Comparison of ENCODE assay signal across 10 mouse cellular contexts in the genomic region with DNA sequence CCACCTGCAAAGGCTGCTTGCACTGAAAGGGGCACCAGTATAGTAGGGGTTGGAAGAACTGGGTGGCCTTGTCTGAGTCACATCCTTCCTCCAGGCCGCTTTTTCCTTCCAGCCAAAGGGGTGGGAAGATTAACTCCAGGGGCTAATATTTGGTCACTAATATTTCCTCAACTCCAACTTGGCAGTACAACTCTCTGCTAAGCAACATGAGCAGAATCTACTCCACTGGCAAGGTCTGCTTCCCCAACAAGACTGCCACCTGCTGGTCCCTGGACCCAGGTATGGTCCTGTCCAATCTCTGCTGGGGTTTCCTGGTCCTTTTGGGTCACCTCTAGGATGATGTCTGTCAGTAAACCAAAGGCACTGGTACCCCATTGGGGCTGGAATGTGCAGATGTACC. TPM values are rescaled to one million over a fixed set of nuclear protein-coding genes. Genes with fewer than 3 reads are reported as not detected.
DNase-seq lines count a peak whose midpoint lies in the region; ATAC-seq and TF ChIP-seq lines count a peak whose summit lies in the region.
"Had no signal": no experiment of that assay in that cellular context is flagged by ENCODE, and none has a peak within 500 bp of the region (broad histone marks: within the 10 kb centered on the region; RNA-seq: fewer than 3 reads in every experiment).

No protein-coding gene starts in this region.

- no peak overlapping the region for H3K4me2 ChIP-seq in hindbrain, embryonic 14.5 days (replicated peaks)
- no peak overlapping the region for H3K4me2 ChIP-seq in hindbrain, embryonic 11.5 days (replicated peaks; ENCODE audit: low read depth, low read length)
- H3K4me2 ChIP-seq in stomach, postnatal 0 days (replicated peaks; ENCODE audit: low read depth) = no peak overlapping the region
- no peak overlapping the region for H3K4me2 ChIP-seq in hindbrain, embryonic 12.5 days (replicated peaks)

- no peak overlapping the region for H3K4me3 ChIP-seq in hindbrain, embryonic 14.5 days (replicated peaks; ENCODE audit: low read length)
- no peak overlapping the region for H3K4me3 ChIP-seq in hindbrain, embryonic 11.5 days (ENCODE audit: low read depth, low read length)
- H3K4me3 ChIP-seq in kidney, adult 2 months (ENCODE audit: insufficient read depth, low read depth, low read length) = no peak overlapping the region
- H3K4me3 ChIP-seq in stomach, postnatal 0 days (ENCODE audit: low read depth, low read length) = no peak overlapping the region
- no peak overlapping the region for H3K4me3 ChIP-seq in hindbrain, embryonic 12.5 days

- H3K9ac ChIP-seq in hindbrain, embryonic 14.5 days = no peak overlapping the region
- H3K9ac ChIP-seq in hindbrain, embryonic 11.5 days (ENCODE audit: low read depth, low read length) = no peak overlapping the region
- no peak overlapping the region for H3K9ac ChIP-seq in stomach, postnatal 0 days (ENCODE audit: low read length)
- H3K9ac ChIP-seq in hindbrain, embryonic 12.5 days = no peak overlapping the region

- H3K9me3 ChIP-seq in hindbrain, embryonic 14.5 days (ENCODE audit: control insufficient read depth, low read length) = no peaks in the 10 kb centered on the region
- H3K9me3 ChIP-seq in hindbrain, embryonic 11.5 days (ENCODE audit: control insufficient read depth, low read length) = no peaks in the 10 kb centered on the region
- H3K9me3 ChIP-seq in stomach, postnatal 0 days (ENCODE audit: control insufficient read depth, low read length) = no peaks in the 10 kb centered on the region
- no peaks in the 10 kb centered on the region for H3K9me3 ChIP-seq in hindbrain, embryonic 12.5 days (replicated peaks)

- no peak for TF ChIP-seq POLR2A in kidney, adult 2 months (IDR thresholded peaks at IDR 0.05; ENCODE audit: low read depth, low read length)

- H3K27me3 ChIP-seq in hindbrain, embryonic 14.5 days (ENCODE audit: control insufficient read depth, insufficient read depth, low read length) = peaks cover 5% of the 10 kb centered on the region; the same call in 1 of the 2 replicates
- H3K27me3 ChIP-seq in hindbrain, embryonic 11.5 days (ENCODE audit: control insufficient read depth, insufficient read depth, low read length) = peaks cover 25% of the 10 kb centered on the region
- H3K27me3 ChIP-seq in kidney, adult 2 months (replicated peaks; ENCODE audit: control insufficient read depth, insufficient read depth, low read length) = no peaks in the 10 kb centered on the region
- peaks cover 5% of the 10 kb centered on the region; the same call in 1 of the 2 replicates for H3K27me3 ChIP-seq in stomach, postnatal 0 days (ENCODE audit: control insufficient read depth, insufficient read depth, low read length)
- peaks cover 50% of the 10 kb centered on the region for H3K27me3 ChIP-seq in hindbrain, embryonic 12.5 days

- 0 out of 2 replicates have a peak, but pooled peaks cover 6% of the 10 kb centered on the region for H3K4me1 ChIP-seq in hindbrain, embryonic 14.5 days (replicated peaks; ENCODE audit: control insufficient read depth, insufficient read depth, low read length)
- peaks cover 6% of the 10 kb centered on the region for H3K4me1 ChIP-seq in hindbrain, embryonic 11.5 days (replicated peaks; ENCODE audit: control insufficient read depth, insufficient read depth, low read length)
- H3K4me1 ChIP-seq in kidney, adult 2 months (ENCODE audit: control insufficient read depth, insufficient read depth, low read length) = peaks cover 4% of the 10 kb centered on the region; the same call in 1 of the 2 replicates
- H3K4me1 ChIP-seq in stomach, postnatal 0 days (replicated peaks; ENCODE audit: control insufficient read depth, insufficient read depth) = no peaks in the 10 kb centered on the region
- H3K4me1 ChIP-seq in hindbrain, embryonic 12.5 days = peaks cover 15% of the 10 kb centered on the region

- DNase-seq in hindbrain, embryonic 14.5 days (ENCODE audit: low spot score) = peak; percentile 32
- no peak for DNase-seq in hindbrain, embryonic 11.5 days (ENCODE audit: low spot score)
- peak; percentile 22 for DNase-seq in A20 (ENCODE audit: low read depth, low spot score)
- DNase-seq in adrenal gland, postnatal 14 days = peak; percentile 77
- peak; percentile 72 for DNase-seq in kidney, adult 2 months
- peak; percentile 76 for DNase-seq in stomach, postnatal 0 days (ENCODE audit: low spot score)
- no peak for DNase-seq in cerebellum, adult 8-10 months

- peak; percentile 75 for TF ChIP-seq CTCF in kidney, adult 2 months (conservative IDR thresholded peaks at IDR 0.05; ENCODE audit: insufficient read depth, insufficient read length, low read depth, low read length)
- TF ChIP-seq CTCF in stomach, postnatal 0 days (IDR thresholded peaks at IDR 0.05; ENCODE audit: low read depth) = peak; percentile 82

- WGBS in hindbrain, embryonic 14.5 days = 75% methylated on average over 1 of the region's 1 CpGs
- 79% methylated on average over 1 of the region's 1 CpGs for WGBS in hindbrain, embryonic 11.5 days
- 37% methylated on average over 1 of the region's 1 CpGs for WGBS in kidney, adult 2 months
- WGBS in stomach, postnatal 0 days = 52% methylated on average over 1 of the region's 1 CpGs
- WGBS in hindbrain, embryonic 12.5 days = 56% methylated on average over 1 of the region's 1 CpGs

- no peak overlapping the region for H3K27ac ChIP-seq in hindbrain, embryonic 14.5 days
- no peak overlapping the region for H3K27ac ChIP-seq in hindbrain, embryonic 11.5 days (ENCODE audit: low read depth, low read length)
- no peak overlapping the region for H3K27ac ChIP-seq in kidney, adult 2 months (ENCODE audit: insufficient read depth, low read depth, low read length)
- H3K27ac ChIP-seq in stomach, postnatal 0 days (replicated peaks) = no peak overlapping the region
- no peak overlapping the region for H3K27ac ChIP-seq in hindbrain, embryonic 12.5 days

- no peak for ATAC-seq in hindbrain, embryonic 14.5 days (ENCODE audit: low FRiP score)
- no peak for ATAC-seq in hindbrain, embryonic 11.5 days (ENCODE audit: low FRiP score)
- peak; percentile 66 for ATAC-seq in stomach, postnatal 0 days (ENCODE audit: low FRiP score, low TSS enrichment)
- ATAC-seq in hindbrain, embryonic 12.5 days (ENCODE audit: low FRiP score) = no peak

- TF ChIP-seq EP300 in stomach, postnatal 0 days (optimal IDR thresholded peaks at IDR 0.05) = no peak

- H3K36me3 ChIP-seq in hindbrain, embryonic 14.5 days (replicated peaks; ENCODE audit: control insufficient read depth, insufficient read depth) = no peaks in the 10 kb centered on the region
- no peaks in the 10 kb centered on the region for H3K36me3 ChIP-seq in hindbrain, embryonic 11.5 days (ENCODE audit: control insufficient read depth, insufficient read depth, low read length)
- no peaks in the 10 kb centered on the region for H3K36me3 ChIP-seq in kidney, adult 2 months (ENCODE audit: control insufficient read depth, insufficient read depth, low read length)
- H3K36me3 ChIP-seq in stomach, postnatal 0 days (ENCODE audit: control insufficient read depth, insufficient read depth, low read length) = no peaks in the 10 kb centered on the region
- no peaks in the 10 kb centered on the region for H3K36me3 ChIP-seq in hindbrain, embryonic 12.5 days

RNA-seq across cellular contexts. Expression of gene Ace, which starts 1.8 kb away (rescaled TPM):
- polyA plus RNA-seq in hindbrain, embryonic 14.5 days (2014; fragmentation: Nextera tagmentation; extraction: Ambion mirVana) = 6.0 and 6.8 TPM in 2 replicates
- polyA plus RNA-seq in hindbrain, embryonic 11.5 days (2014; fragmentation: Nextera tagmentation; extraction: Ambion mirVana) = 0.46 and 0.53 TPM in 2 replicates
- total RNA-seq in adrenal gland, postnatal 14 days (2021) = 12.4 and 19.5 TPM in 2 replicates
- polyA plus RNA-seq in kidney, adult 2 months (2012; rRNA removed) = 68.0 and 132 TPM in 2 replicates
- 2.1 and 2.4 TPM in 2 replicates for polyA plus RNA-seq in stomach, postnatal 0 days (2015; fragmentation: Nextera tagmentation; extraction: Ambion mirVana)
- polyA plus RNA-seq in hindbrain, embryonic 12.5 days (2016; fragmentation: Nextera tagmentation; extraction: Ambion mirVana) = 1.3 and 1.6 TPM in 2 replicates

RNA-seq across cellular contexts. Expression of gene Cyb561, which starts 16.4 kb away (rescaled TPM):
- 48.9 and 55.1 TPM in 2 replicates for polyA plus RNA-seq in hindbrain, embryonic 14.5 days (2014; fragmentation: Nextera tagmentation; extraction: Ambion mirVana)
- 17.6 and 20.9 TPM in 2 replicates for polyA plus RNA-seq in hindbrain, embryonic 11.5 days (2014; fragmentation: Nextera tagmentation; extraction: Ambion mirVana)
- total RNA-seq in adrenal gland, postnatal 14 days (2021) = 142 and 145 TPM in 2 replicates
- 31.1 and 32.2 TPM in 2 replicates for polyA plus RNA-seq in kidney, adult 2 months (2012; rRNA removed)
- 56.1 and 58.3 TPM in 2 replicates for polyA plus RNA-seq in stomach, postnatal 0 days (2015; fragmentation: Nextera tagmentation; extraction: Ambion mirVana)
- 25.6 and 27.0 TPM in 2 replicates for polyA plus RNA-seq in hindbrain, embryonic 12.5 days (2016; fragmentation: Nextera tagmentation; extraction: Ambion mirVana)

RNA-seq across cellular contexts. Expression of gene Ace3, which starts 25.0 kb away (rescaled TPM):
- polyA plus RNA-seq in hindbrain, embryonic 14.5 days (2014; fragmentation: Nextera tagmentation; extraction: Ambion mirVana) = not detected in 2 replicates
- not detected in 2 replicates for polyA plus RNA-seq in hindbrain, embryonic 11.5 days (2014; fragmentation: Nextera tagmentation; extraction: Ambion mirVana)
- not detected in 2 replicates for total RNA-seq in adrenal gland, postnatal 14 days (2021)
- 0.06 and 0.07 TPM in 2 replicates for polyA plus RNA-seq in kidney, adult 2 months (2012; rRNA removed)
- polyA plus RNA-seq in stomach, postnatal 0 days (2015; fragmentation: Nextera tagmentation; extraction: Ambion mirVana) = not detected in 2 replicates
- not detected in 2 replicates for polyA plus RNA-seq in hindbrain, embryonic 12.5 days (2016; fragmentation: Nextera tagmentation; extraction: Ambion mirVana)
- polyA plus RNA-seq: large intestine, adult 2 months; neural tube, embryonic 14.5 days had no signal

RNA-seq across cellular contexts. Expression of gene Kcnh6, which starts 38.4 kb away (rescaled TPM):
- 2.3 and 2.5 TPM in 2 replicates for polyA plus RNA-seq in hindbrain, embryonic 14.5 days (2014; fragmentation: Nextera tagmentation; extraction: Ambion mirVana)
- 0.46 and 0.75 TPM in 2 replicates for polyA plus RNA-seq in hindbrain, embryonic 11.5 days (2014; fragmentation: Nextera tagmentation; extraction: Ambion mirVana)
- total RNA-seq in adrenal gland, postnatal 14 days (2021) = 0.15 and 0.41 TPM in 2 replicates
- 0.04 and 0.06 TPM in 2 replicates for polyA plus RNA-seq in kidney, adult 2 months (2012; rRNA removed)
- 0.54 and 0.55 TPM in 2 replicates for polyA plus RNA-seq in stomach, postnatal 0 days (2015; fragmentation: Nextera tagmentation; extraction: Ambion mirVana)
- polyA plus RNA-seq in hindbrain, embryonic 12.5 days (2016; fragmentation: Nextera tagmentation; extraction: Ambion mirVana) = 0.85 and 1.2 TPM in 2 replicates

Comparison
In these comparisons a context has a peak if more than half of its experiments do, and no peak if none do; other contexts are left out.
1. DNase-seq: peak in hindbrain, embryonic 14.5 days (single experiment), A20 (single experiment), adrenal gland, postnatal 14 days (single experiment), kidney, adult 2 months (single experiment) and stomach, postnatal 0 days (single experiment); none in hindbrain, embryonic 11.5 days (single experiment) and cerebellum, adult 8-10 months (single experiment).